Mouse (Mus musculus) regulatory T cell (primary cell): ENCODE measurements around the gene Zfp282.

Source experiments
- in situ Hi-C: fragments of 300-600 bp; cut with MboI, MseI; formaldehyde crosslinking; loops from one replicate; pipeline ENCODE4 v1.15.1; 2025; ENCODE audit warnings: high pct_unique_total_duplicates

The Zfp282 gene

DNA sequence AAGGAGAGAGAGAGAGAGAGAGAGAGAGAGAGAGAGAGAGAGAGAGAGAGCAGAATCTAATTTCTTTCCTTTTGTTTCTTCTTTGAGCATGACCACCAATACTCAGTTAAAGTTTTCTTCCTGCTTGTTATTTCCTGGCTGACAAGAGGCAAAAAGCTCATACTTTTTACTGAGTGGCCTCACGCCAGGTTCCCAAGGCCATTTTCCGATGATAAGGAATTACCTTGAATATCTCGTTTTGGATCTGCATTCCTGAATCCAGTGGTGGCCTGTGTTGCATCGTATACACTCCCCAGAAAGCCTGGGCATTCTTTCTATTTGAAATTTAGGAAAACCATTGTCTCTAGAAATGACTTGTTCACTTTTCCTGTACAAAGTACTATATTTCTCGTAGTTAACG, 22.4 kb downstream of the Zfp282 start:
- in situ Hi-C loops, result no loop called here

DNA sequence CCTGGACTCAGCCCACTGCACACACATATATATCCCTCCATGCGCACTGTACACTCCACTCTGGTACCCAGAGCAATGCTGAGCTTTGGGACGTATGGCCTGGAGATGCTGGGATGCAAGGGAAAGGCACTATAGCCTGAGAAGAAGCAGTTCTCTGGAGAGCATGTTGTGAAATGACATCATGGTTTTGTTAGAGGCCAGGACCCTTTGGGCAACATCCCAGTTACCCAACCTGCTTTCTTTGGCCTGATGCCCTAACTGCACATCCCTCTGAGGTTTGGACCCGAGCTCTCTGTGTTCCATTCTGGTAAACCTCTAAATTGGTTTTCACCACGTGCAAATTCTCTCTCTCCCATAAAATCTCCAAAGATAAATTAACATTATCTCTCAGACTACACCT, 26.6 kb downstream of the Zfp282 start:
- in situ Hi-C loops, result no loop called here

DNA sequence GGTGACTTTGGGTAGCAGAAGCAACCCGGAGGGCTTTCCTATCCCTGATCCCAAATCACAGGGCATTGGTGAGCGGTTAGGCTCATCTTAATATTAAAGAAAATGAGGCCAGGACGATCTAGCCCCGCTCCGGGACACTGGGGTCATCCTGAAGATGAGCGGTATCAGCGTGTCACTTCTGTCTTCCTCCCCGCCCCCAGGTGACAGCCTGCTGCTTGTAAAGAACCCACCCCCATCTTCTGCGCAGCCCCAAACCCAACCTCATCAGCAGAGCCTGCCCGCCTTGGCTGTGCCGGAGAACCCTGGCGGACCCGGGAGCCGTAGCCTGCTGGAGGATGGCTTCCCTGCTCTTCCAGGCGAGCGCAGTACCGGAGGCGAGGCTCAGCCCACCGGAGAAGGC, 27.4 kb downstream of the Zfp282 start:
- in situ Hi-C loops, result no loop called here

DNA sequence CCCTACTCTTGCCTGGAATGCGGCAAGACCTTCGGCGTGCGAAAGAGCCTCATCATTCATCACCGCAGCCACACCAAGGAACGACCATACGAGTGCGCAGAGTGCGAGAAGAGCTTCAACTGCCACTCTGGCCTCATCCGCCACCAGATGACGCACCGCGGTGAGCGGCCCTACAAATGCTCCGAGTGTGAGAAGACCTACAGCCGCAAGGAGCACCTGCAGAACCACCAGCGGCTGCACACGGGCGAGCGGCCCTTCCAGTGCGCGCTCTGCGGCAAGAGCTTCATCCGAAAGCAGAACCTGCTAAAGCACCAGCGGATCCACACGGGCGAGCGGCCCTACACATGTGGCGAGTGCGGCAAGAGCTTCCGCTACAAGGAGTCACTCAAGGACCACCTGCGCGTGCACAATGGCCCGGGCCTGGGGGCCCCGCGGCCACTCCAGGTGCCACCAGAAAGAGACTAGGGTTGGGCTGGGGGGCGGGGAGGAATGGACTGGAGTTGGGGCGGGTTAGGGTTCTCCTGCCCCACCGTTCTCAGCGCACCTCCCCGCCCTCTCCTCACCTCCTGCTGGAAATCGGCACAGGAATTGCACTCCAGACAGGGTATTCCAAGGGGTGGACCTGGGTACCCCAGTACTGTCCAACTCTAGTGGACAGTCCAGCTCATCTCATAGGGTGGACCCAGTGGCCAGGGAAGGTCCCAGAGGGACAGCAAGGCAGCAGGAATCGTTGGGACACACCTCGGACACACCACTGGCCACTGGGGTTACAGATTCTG, 28.1 kb downstream of the Zfp282 start:
- in situ Hi-C loops, result no loop called here

DNA sequence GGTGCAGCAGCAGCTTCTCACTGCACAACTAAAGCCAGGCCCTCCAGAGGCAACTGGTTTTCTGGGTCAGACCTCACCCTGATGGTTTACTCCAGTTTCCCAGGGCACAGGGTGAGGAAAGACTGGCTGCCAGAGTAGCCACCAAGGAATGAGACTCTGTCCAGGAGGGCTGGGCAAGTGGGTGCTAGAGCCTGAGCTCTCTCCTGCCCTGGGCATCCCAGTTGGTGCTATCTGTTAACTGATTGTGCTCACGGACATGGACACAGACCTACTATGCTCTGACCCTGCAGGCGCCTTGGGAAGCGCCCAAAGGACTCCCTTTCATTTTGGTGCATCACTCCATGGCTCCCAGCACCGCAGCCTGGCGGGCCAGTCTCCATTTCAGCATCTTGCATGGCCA, 29.3 kb downstream of the Zfp282 start:
- in situ Hi-C loops, result no loop called here

DNA sequence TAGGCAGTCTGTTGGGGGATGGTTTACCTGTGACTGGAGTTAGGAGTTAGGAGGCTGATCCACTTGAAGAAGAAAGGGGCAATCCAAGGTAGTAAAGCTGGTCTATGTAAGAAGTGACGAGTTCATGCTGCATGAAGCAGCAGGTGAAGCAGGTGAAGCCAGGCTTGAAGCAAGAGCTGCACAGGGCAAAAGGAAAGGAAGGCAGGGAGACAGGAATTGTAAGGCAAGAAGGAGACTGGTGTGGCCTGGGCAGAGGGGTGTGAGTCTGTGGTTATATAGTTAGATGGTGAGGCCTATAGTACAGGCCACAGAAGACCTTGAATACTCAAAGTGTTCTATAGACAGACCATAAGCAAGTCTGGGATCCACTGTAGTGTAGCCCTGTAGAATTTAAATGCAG, 32.0 kb downstream of the Zfp282 start:
- in situ Hi-C loops, result no loop called here

DNA sequence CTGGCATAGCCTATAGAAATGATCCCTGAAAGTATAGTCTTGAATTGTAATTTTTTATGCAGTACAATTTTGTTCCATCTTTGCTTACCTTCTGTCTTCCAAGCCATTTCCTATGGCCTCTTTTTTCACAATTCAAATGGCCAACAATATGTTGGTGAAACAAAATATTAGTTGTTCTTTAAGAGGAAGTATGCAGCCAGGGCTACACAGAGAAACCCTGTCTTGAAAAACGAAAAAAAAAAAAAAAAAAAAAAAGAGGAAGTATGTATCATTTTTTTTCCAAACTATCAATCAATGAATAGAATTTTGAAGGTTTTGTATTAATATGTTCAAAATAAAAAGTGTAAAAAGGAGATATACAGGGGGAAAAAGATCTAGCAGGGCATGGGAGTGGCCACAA, 34.6 kb downstream of the Zfp282 start:
- in situ Hi-C loops, result no loop called here

DNA sequence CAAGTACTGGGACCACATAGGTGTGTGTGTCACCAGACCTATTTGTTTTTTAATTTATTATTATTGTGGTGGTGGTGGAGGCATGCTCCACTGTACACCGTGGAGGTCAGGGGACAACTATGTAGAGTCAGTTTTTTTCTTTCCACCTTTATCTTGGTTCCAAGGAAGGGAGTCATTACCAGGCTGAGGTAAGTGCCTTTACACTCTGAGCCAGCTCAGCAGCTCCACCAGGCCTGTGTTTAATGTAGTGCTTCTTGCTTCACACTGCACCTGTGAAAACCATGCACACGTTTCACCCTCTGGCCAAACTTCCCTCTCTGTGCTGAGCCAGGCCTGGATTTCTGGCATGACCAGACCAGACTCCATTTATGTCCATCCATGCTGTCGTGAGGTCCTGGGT, 36.0 kb downstream of the Zfp282 start:
- in situ Hi-C loops, result no loop called here

DNA sequence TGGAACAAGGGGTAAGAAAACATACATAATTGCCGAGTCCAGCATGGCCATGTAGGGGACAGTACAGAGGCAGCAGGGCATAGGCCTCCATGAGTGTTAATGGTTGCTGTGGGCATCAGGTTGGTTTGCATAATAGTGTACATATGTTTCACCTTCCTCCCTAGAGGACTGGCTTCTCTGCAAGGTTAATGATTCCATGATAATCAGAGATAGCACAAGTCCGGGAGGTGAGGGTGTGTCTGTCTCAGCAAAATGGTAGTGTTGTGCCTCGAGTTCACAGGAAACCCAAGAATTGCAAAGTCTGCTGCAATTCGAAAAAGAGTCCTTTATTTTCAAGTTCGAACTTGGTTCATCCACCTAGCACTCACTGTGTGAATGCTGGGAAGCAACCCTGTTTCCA, 40.0 kb downstream of the Zfp282 start:
- in situ Hi-C loops, result no loop called here

DNA sequence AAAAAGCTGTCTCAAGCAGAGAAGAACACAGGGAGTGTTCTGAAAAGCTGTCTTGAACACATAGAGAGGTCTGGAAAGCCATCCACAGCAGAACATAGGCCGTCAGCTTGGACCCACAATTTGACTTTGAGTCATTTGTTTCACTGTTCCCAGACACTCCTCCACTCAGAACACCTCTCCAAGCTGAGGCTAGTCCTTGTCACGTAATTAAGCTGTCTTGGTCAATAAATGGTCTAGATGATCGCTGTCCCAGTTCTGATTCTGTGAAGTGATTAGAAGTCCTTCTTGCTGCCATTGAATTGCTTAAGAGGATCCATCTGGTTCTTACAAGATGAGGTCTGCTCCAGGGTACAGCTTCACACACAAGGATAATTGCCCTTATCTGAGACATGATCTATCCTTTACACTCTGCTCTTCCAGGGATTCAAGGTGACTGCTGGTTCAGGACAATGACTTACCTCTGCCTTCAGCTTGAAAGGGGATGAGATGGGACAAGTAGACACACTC, 41.8 kb downstream of the Zfp282 start:
- in situ Hi-C loops, result no loop called here

DNA sequence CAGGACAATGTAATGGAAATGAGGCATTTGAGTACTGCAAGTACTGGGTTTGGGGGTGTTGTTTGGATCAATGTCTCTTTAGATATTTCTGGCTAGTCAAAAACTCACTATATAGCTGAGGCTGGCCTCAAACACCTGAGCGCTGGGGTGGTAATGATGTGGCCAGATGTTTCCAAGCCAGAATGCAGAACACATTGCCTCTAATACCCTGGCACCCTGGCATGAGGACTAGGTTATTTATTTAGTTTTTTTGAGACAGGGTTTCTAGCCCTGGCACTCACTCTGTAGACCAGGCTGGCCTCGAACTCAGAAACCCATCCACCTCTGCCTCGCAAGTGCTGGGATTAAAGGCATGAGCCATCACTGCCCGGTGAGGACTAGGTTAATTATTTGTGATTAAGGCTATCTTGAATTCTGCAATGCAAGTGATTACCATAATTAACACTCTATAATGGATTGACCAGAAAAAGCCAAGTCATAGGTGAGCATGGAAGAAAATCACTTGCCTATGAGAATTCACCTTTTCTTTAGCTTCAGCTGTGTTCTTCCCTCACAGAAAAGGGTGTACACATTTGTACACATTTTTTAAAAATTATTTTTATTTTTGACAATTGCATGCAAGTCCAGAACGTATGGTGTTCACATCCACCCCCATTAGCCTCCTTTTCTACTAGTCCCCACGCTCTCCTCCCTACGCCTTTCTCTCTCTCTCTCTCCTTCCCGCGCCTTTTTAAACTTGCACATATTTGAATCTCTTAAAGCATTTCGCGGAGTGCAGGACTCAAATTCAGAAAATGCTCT, 42.8 kb downstream of the Zfp282 start:
- in situ Hi-C loops, result no loop called here

DNA sequence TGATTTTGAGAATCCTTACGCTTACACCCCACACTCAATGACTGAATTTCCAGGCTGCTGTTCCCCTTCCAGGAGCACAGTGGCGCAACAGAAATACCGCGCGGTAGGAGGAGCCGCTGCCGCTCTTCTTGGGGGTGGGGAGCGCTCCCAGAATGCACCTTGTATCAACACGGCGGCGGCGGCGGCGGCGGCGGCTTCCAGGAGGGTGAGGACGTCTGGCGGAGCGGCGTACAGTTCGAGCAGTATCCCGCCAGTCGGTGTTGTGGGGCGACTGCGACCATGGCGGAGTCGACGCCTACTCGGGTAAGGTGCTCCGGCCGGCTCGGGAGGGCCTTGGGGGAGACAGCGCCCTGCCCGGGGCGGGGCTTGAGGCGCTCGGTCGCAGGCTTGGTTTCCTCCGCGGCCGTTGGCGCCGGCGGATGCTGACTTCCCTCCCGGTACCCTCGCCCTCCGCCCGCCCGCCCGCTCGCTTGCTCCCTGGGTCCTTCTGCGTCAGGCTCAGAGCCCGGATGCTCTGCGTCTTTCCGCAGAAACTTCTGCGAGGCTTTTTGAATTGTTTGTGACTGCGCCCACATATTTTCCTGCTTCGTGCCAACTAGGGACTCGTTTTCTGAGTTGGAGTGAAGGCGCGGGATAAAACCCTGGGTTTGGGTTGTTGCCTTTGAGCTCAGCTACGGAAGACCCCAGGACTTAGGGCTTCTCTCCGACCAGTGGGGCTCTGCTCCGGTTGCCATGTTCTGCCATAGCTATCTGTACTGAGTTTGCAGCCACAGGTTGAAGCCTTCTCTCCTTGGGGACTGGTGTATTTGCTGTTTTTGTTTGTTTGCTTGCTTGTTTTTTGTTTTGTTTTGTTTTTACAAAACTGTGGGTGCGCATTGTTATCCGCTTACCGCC, 43.7 kb downstream of the Zfp282 start, which contains the start of gene Zfp212:
TSS of gene Zfp212 (plus strand) at position 30 of the 894 bp plus-strand sequence.
- in situ Hi-C loops, result no loop called here

DNA sequence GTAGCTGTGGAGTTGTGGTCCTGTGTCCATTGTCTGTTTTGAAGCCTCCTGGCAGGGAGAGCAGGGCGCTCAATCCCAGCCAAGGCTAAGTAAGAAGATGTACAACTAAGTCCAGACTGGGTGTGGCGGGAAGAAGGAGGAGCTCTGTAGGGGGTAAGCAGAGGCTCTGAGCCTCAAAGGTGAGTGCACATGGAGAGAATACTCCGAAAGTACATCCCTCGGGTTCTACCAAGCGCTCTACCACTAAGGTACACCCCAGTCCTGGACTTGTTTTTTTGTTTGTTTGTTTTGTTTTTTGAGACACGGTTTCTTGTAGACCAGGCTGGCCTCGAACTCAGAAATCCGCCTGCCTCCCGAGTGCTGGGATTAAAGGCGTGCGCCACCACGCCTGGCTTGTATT, 65.5 kb downstream of the Zfp282 start:
- in situ Hi-C loops, result loop anchor here (10.0 kb wide), 1 partner anchor 258 kb away; no protein-coding TSS in a partner anchor

DNA sequence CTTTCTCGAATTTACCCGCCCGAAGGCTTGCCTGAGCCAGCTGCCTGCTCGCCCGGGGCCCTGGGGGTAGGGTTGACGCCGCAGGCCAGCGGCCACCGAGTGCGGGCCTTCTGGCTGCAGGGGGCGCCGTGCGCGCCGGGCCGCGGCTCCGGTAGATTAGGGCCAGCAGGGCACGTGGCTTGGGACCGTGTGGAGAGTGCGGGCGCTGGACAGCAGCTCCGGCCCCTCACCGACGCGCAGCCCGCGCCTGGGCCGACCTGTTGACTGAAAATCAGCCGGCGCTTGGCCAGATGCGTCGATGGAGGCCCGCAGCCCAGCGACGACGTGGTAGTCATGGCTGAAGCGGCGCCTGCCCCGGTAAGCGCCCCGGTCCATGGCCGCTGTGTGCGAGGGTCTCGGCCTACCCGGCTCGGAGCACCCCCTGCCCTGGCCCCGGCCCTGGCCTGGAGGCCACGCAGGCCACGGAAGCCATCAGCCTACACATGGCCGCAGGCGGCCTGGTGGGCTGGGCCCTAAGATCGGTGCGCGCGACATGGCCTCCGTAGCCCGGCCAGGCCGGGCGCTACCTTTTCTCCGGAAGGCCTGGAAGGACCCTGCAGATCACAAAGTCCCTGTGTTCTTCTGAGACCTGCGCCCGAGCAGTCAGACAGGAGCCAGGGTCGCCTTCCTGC, 66.2 kb downstream of the Zfp282 start:
- in situ Hi-C loops, result loop anchor here (10.0 kb wide), 1 partner anchor 258 kb away; no protein-coding TSS in a partner anchor

DNA sequence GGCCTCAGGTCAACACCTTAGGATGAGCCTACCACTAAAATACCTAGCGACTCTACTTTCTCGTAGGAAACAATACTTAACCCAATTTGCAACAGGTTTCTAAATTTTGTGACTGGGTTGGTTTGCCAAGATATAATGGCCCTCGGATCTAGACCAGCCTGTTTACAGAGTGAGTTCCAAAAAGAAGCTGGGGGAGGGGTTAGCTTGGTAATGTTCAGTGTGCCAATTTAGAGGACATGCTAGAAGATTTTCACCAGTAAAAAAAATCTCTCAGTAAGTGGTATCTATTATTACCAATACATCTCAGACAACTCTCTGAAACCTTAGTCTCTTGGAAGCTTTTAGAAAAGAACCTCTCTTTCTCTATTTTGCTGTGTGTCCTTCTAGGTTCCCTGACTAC, 66.7 kb downstream of the Zfp282 start:
- in situ Hi-C loops, result loop anchor here (10.0 kb wide), 1 partner anchor 259 kb away; no protein-coding TSS in a partner anchor

DNA sequence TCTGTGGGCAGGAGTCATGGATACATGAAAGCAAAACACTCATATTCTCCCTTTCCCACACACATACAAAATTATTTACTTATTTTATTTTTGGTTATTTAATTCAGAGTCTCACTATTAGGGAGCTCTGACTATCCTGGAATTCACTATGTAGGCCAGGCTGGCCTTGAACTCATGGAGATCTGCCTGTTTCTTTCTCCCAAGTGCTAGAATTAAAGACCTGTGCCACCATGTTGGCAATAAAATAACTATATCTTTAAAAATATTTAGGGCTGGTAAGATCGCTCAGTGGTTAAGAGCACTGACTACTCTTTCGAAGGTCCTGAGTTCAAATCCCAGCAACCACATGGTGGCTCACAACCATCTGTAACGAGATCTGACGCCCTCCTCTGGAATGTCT, 70.4 kb downstream of the Zfp282 start:
- in situ Hi-C loops, result loop anchor here (10.0 kb wide), 1 partner anchor 263 kb away; no protein-coding TSS in a partner anchor

DNA sequence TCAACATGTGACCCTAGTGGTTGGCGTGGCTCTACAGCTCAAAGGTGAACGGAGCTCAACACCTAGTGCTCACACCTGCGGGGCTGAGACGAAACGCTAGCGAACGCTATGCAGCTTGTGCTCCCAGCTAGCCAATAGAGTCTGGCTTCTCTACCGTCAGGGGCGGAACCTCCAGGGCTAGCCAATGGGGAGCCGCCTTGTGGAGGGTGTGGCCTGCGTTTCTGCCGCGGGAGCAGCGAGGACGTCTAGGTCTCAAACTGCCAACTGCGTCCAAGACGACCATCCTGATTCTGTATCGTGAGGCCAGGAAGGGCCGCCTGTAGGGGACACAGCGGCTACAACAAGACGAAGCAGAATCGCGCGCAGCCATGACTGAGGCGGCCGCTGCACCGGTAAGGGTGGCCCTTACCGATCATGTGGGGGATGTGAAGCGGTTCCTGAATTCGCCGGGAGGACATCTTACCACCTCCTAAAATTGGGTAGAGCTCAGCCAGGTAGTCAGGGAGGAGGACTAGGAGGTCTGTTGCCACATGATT, 76.3 kb downstream of the Zfp282 start, which contains the start of gene Zfp956:
TSS of gene Zfp956 (plus strand) at position 200 of the 536 bp plus-strand sequence.
- in situ Hi-C loops, result no loop called here

DNA sequence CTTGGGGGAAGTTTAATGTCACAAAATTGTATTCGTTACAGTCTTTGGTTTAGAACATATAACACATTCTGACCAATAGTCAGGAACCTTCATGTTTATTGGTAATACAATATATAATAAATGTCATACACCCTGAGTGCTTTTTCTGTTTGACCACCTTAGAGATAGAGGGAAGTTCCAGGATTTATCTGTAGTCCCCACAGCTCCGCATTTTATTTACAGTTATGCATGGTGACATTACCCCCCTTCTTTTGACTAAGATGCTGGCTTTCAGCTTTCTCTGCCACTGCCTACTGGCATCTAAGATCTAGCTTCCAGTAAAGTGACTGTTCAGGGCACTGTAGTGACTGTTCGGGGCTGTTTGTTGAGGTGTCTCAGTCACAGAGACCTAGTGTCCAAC, 77.4 kb downstream of the Zfp282 start:
- in situ Hi-C loops, result no loop called here

DNA sequence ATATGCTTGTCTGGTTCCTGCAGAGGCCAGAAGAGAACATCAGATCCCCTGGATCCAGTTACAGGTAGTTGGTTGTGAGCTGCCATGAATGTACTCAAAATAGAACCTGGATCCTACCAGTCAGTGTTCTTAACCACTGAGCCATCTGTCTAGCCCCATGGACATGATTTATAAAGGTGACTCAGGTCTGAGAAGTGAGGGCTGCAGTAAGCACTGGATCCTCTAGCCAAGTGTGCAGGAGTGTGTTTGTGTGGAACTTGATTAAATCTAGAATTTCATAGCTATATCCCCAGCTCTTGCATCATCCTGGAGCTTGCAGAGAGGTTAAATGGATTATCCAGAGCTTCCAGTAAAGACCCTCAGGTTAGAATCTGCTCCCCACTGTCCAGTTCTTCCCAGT, 80.8 kb downstream of the Zfp282 start:
- in situ Hi-C loops, result no loop called here
